Mouse (Mus musculus): Measurements from ENCODE around the gene Prkag2. TPM values are rescaled to one million over a fixed set of nuclear protein-coding genes. Genes with fewer than 3 reads are reported as not detected.

Gene Prkag2
- polyA plus RNA-seq, 1 experiment from 2014 or later = 38.3 TPM

GRCm38 (mm10) chr5:25006848-25007247, 93.6 kb downstream of the Prkag2 start:
- peak; percentile 97 for TF ChIP-seq CTCF (IDR thresholded peaks at IDR 0.05; ENCODE audit: low read depth)
- no peaks in the 10 kb centered on the region for H3K36me3 ChIP-seq (ENCODE audit: control insufficient read depth, insufficient read depth)
- peak; percentile 54 for ATAC-seq
- WGBS = 42% methylated on average over 8 of the region's 8 CpGs
- H3K4me1 ChIP-seq (replicated peaks; ENCODE audit: control insufficient read depth, insufficient read depth, low read length) = peaks cover 21% of the 10 kb centered on the region
- H3K4me3 ChIP-seq (ENCODE audit: low read depth, low read length) = no peak overlapping the region
- no peak overlapping the region for H3K9ac ChIP-seq (ENCODE audit: low read depth, low read length)
- no peaks in the 10 kb centered on the region for H3K9me3 ChIP-seq (ENCODE audit: control insufficient read depth)
- H3K27me3 ChIP-seq (replicated peaks; ENCODE audit: control insufficient read depth, insufficient read depth, low read length) = no peaks in the 10 kb centered on the region
- no peak overlapping the region for H3K27ac ChIP-seq (ENCODE audit: low read depth, low read length)
- no peak overlapping the region for H3K4me2 ChIP-seq (replicated peaks; ENCODE audit: low read depth)

GRCm38 (mm10) chr5:25005532-25006129, 94.8 kb downstream of the Prkag2 start:
- H3K27ac ChIP-seq (ENCODE audit: low read depth, low read length) = peak overlapping the region; percentile 82

DNA sequence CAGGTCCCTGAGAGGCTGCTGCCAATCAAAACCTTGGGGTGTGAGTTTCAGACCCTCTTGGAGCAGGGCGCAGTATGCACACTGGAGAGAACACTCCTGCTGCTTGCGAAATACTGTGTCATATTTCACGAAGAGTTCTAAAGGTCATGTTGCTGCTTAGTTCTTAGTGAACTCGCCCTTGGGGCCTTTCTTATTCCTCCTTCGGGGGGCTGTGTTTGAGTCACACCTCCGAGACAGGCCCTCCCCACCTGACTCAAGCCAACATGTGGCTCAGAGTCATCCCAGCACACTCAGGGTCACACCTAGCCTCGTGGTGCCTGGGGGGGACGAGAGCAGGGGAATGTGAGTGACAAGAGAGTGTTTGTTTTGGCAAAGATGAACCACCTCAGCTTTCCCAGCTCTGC, 99.0 kb downstream of the Prkag2 start:
- no peak for TF ChIP-seq CTCF (IDR thresholded peaks at IDR 0.05; ENCODE audit: low read depth)
- no peaks in the 10 kb centered on the region for H3K9me3 ChIP-seq (ENCODE audit: control insufficient read depth)
- peak; percentile 73 for ATAC-seq
- H3K27ac ChIP-seq (ENCODE audit: low read depth, low read length) = peak overlapping the region; percentile 77
- H3K36me3 ChIP-seq (ENCODE audit: control insufficient read depth, insufficient read depth) = no peaks in the 10 kb centered on the region
- peaks cover 7% of the 10 kb centered on the region; the same call in 1 of the 2 replicates for H3K4me1 ChIP-seq (replicated peaks; ENCODE audit: control insufficient read depth, insufficient read depth, low read length)
- peak overlapping the region; percentile 25 for H3K4me2 ChIP-seq (replicated peaks; ENCODE audit: low read depth)
- H3K4me3 ChIP-seq (ENCODE audit: low read depth, low read length) = no peak overlapping the region
- H3K9ac ChIP-seq (ENCODE audit: low read depth, low read length) = no peak overlapping the region
- no peaks in the 10 kb centered on the region for H3K27me3 ChIP-seq (replicated peaks; ENCODE audit: control insufficient read depth, insufficient read depth, low read length)
- WGBS = 29% methylated on average over 8 of the region's 8 CpGs

More at GRCm38 (mm10) chr5:25005532-25006129, 94.8 kb downstream of the Prkag2 start:
- 10% methylated on average over 6 of the region's 6 CpGs for WGBS
- H3K4me3 ChIP-seq (ENCODE audit: low read depth, low read length) = no peak overlapping the region
- ATAC-seq = peak; percentile 73
- no peaks in the 10 kb centered on the region for H3K9me3 ChIP-seq (ENCODE audit: control insufficient read depth)
- no peak overlapping the region for H3K9ac ChIP-seq (ENCODE audit: low read depth, low read length)
- H3K36me3 ChIP-seq (ENCODE audit: control insufficient read depth, insufficient read depth) = no peaks in the 10 kb centered on the region
- TF ChIP-seq CTCF (IDR thresholded peaks at IDR 0.05; ENCODE audit: low read depth) = no peak
- H3K4me2 ChIP-seq (replicated peaks; ENCODE audit: low read depth) = no peak overlapping the region
- peaks cover 16% of the 10 kb centered on the region for H3K4me1 ChIP-seq (replicated peaks; ENCODE audit: control insufficient read depth, insufficient read depth, low read length)
- no peaks in the 10 kb centered on the region for H3K27me3 ChIP-seq (replicated peaks; ENCODE audit: control insufficient read depth, insufficient read depth, low read length)

DNA sequence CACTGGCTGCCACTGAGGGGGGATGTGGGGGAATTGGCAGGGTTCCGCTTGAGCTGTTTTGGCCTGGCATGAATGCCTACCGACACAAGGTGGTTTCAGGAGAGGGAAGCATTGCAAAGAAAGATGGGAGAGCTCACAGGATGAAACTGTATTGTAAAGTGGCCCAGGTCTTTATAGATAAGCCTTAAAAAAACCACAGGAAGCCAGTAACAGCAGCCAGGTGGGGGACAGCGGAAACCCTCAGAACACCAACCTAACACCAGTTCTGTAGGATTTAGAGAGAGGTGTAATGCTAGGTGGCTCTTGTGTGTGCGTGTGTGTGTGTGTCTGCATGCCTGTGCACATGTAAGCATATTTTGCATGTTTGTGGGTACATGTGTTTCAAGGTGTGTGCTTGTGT, 101.1 kb downstream of the Prkag2 start:
- Histone ChIP-seq H3K4me2 (replicated peaks; ENCODE audit: low read depth) (no peak overlapping the region), H3K36me3 (ENCODE audit: control insufficient read depth, insufficient read depth) (no peaks in the 10 kb centered on the region), H3K9me3 (ENCODE audit: control insufficient read depth) (no peaks in the 10 kb centered on the region), H3K4me1 (replicated peaks; ENCODE audit: control insufficient read depth, insufficient read depth, low read length) (peaks cover 3% of the 10 kb centered on the region; the same call in 1 of the 2 replicates), H3K27me3 (replicated peaks; ENCODE audit: control insufficient read depth, insufficient read depth, low read length) (no peaks in the 10 kb centered on the region), H3K27ac (ENCODE audit: low read depth, low read length) (no peak overlapping the region), H3K4me3 (ENCODE audit: low read depth, low read length) (no peak overlapping the region), H3K9ac (ENCODE audit: low read depth, low read length) (no peak overlapping the region)
- TF ChIP-seq CTCF (IDR thresholded peaks at IDR 0.05; ENCODE audit: low read depth) = no peak
- no peak for ATAC-seq
- 92% methylated on average over 4 of the region's 4 CpGs for WGBS

DNA sequence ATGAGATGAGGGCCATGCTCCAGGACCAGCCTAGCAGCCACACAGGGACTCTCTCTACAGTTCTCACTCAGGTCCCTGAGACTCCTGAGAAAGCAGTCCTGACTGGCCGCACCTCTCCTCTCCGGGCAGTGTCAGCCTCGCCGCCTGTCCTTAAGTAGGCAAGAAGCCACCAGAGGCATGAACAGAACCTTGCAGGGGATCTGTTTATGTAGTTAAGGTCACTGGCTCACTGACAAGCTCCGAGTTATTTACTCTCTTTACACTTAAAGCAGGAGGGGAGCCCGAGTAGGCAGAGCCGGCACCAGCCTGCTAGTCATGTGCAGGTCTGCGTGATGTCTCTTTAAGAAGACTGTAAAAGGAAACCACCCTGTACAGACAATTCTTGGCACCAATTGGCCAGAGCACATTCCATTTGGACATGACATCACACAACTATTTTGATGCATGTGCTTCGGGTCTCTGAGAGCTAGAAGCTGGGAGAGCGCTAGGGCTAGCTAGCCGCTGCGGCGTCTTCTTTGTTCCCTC, 104.8 kb downstream of the Prkag2 start:
- Histone ChIP-seq H3K9me3 (ENCODE audit: control insufficient read depth) (no peaks in the 10 kb centered on the region), H3K36me3 (ENCODE audit: control insufficient read depth, insufficient read depth) (0 out of 2 replicates have a peak, but pooled peaks cover 7% of the 10 kb centered on the region), H3K4me2 (replicated peaks; ENCODE audit: low read depth) (peak overlapping the region; percentile 57), H3K27me3 (replicated peaks; ENCODE audit: control insufficient read depth, insufficient read depth, low read length) (no peaks in the 10 kb centered on the region), H3K27ac (ENCODE audit: low read depth, low read length) (peak overlapping the region; percentile 17), H3K4me3 (ENCODE audit: low read depth, low read length) (peak overlapping the region; percentile 26; the same call in 1 of the 2 replicates), H3K9ac (ENCODE audit: low read depth, low read length) (no peak overlapping the region; the same call in 1 of the 2 replicates), H3K4me1 (replicated peaks; ENCODE audit: control insufficient read depth, insufficient read depth, low read length) (no peaks in the 10 kb centered on the region)
- no peak for TF ChIP-seq CTCF (IDR thresholded peaks at IDR 0.05; ENCODE audit: low read depth)
- peak; percentile 52 for ATAC-seq
- 32% methylated on average over 13 of the region's 13 CpGs for WGBS

DNA sequence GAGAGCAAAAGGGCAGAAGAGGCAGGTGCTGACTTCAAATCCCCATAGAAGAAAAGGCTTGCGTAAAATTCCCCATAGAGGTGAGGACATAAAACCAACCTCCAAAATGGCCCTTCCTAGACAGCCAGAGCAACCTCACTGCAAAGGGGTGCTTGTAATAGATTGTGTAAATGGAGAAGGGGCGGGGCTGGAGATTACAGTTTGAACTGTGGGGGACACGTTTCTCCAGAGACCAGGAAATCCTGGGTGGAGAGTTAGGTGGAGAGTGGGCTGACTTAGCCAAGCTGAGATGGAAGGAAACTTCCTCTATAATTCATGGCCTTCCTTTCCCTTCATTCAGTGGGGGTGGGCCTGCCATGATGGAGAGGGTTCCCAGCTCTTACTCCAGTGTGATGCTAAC, 107.3 kb downstream of the Prkag2 start:
- no peak overlapping the region for H3K4me3 ChIP-seq (ENCODE audit: low read depth, low read length)
- no peak overlapping the region for H3K4me2 ChIP-seq (replicated peaks; ENCODE audit: low read depth)
- no peaks in the 10 kb centered on the region for H3K27me3 ChIP-seq (replicated peaks; ENCODE audit: control insufficient read depth, insufficient read depth, low read length)
- WGBS = 53% methylated on average over 3 of the region's 3 CpGs
- H3K36me3 ChIP-seq (ENCODE audit: control insufficient read depth, insufficient read depth) = 0 out of 2 replicates have a peak, but pooled peaks cover 7% of the 10 kb centered on the region
- peaks cover 10% of the 10 kb centered on the region; the same call in 1 of the 2 replicates for H3K4me1 ChIP-seq (replicated peaks; ENCODE audit: control insufficient read depth, insufficient read depth, low read length)
- H3K27ac ChIP-seq (ENCODE audit: low read depth, low read length) = no peak overlapping the region
- ATAC-seq = no peak
- no peaks in the 10 kb centered on the region for H3K9me3 ChIP-seq (ENCODE audit: control insufficient read depth)
- TF ChIP-seq CTCF (IDR thresholded peaks at IDR 0.05; ENCODE audit: low read depth) = no peak
- no peak overlapping the region for H3K9ac ChIP-seq (ENCODE audit: low read depth, low read length)

All from intestine, postnatal 0 days (tissue).